Mouse (Mus musculus): Measurements from ENCODE around the gene Ocln.
"Not testable (repeated sequence)": the region's sequence is repeated elsewhere in the genome, so short reads cannot be mapped to it uniquely, and the experiment has no call there.

- TF ChIP-seq CTCF (IDR thresholded peaks at IDR 0.05; ENCODE audit: low read depth), result peak; percentile 25; the same call in 1 of the 2 replicates
- not testable (repeated sequence) for TF ChIP-seq EP300 (IDR thresholded peaks at IDR 0.05; ENCODE audit: low read depth)
These were observed 58.1 kb downstream of the Ocln start for GRCm38 (mm10) chr13:100494370-100494769.

All from liver, postnatal 0 days (tissue).